Mouse (Mus musculus) midbrain, embryonic 11.5 days (tissue): ENCODE measurements at regions not wholly inside any gene's neighbourhood (a gene's known extent, or its start where the extent isn't known, plus 50 kb on each side); places are given as distances from the start of the nearest gene placed in this dataset.

Source experiments
- ATAC-seq: fragments of 200-750 bp; cut with Nextera tagmentation; 2 replicates; pipeline ENCODE4 v1.8.0; 2017; ENCODE audit warnings: moderate TSS enrichment, moderate library complexity; ENCODE audit not compliant: low FRiP score
- DNase-seq: peaks from one replicate; pipeline ENCODE4 v3.0.0; 2015; ENCODE audit warnings: low spot score; ENCODE audit errors: missing footprints
- H3K27ac ChIP-seq: fragments of 300-500 bp; sonication (generic); 2 replicates; pipeline ENCODE4 v1.5.1; 2014; ENCODE audit warnings: low read depth, low read length
- H3K27me3 ChIP-seq: fragments of 300-500 bp; sonication (generic); 2 replicates; pipeline ENCODE4 v1.6.1; 2014; ENCODE audit warnings: mild to moderate bottlenecking, low read length, moderate library complexity, mixed read lengths; ENCODE audit not compliant: control insufficient read depth, insufficient read depth
- H3K36me3 ChIP-seq: fragments of 300-500 bp; sonication (generic); 2 replicates; pipeline ENCODE4 v1.6.1; 2014; ENCODE audit warnings: mild to moderate bottlenecking, low read length, moderate library complexity, mixed read lengths; ENCODE audit not compliant: control insufficient read depth, insufficient read depth
- H3K4me1 ChIP-seq: fragments of 300-500 bp; sonication (generic); 2 replicates; pipeline ENCODE4 v1.6.1; 2014; ENCODE audit warnings: low read length; ENCODE audit not compliant: control insufficient read depth, insufficient read depth
- H3K4me2 ChIP-seq: fragments of 300-500 bp; sonication (generic); 2 replicates; pipeline ENCODE4 v1.6.1; 2014; ENCODE audit warnings: mild to moderate bottlenecking, moderate library complexity
- H3K4me3 ChIP-seq: fragments of 300-500 bp; sonication (generic); 2 replicates; pipeline ENCODE4 v1.5.1; 2014; ENCODE audit warnings: low read depth, low read length
- H3K9ac ChIP-seq: fragments of 300-500 bp; sonication (generic); 2 replicates; pipeline ENCODE4 v1.6.1; 2014; ENCODE audit warnings: low read length
- H3K9me3 ChIP-seq: fragments of 300-500 bp; sonication (generic); 2 replicates; pipeline ENCODE4 v1.6.1; 2016; ENCODE audit warnings: low read length; ENCODE audit not compliant: control insufficient read depth
- WGBS: fragments of 180-500 bp; shearing (Covaris S2); extraction: QIAGEN DNeasy Blood & Tissue Kit; methylation state at CpG from one replicate; pipeline ENCODE4 v1.1.7; 2014; 5-methylcytosine and 5-hydroxymethylcytosine counted together

GRCm38 (mm10) chr13:7306995-7307394 lies 658.4 kb upstream of the Pfkp start:
- ATAC-seq (no peak), DNase-seq (no peak)
- no peaks in the 10 kb centered on the region for H3K36me3 ChIP-seq
- no peak overlapping the region for H3K9ac ChIP-seq
- no peak overlapping the region for H3K27ac ChIP-seq
- 94% methylated on average over 1 of the region's 1 CpGs for WGBS
- no peak overlapping the region for H3K4me2 ChIP-seq
- H3K4me3 ChIP-seq = no peak overlapping the region
- H3K27me3 ChIP-seq = no peaks in the 10 kb centered on the region
- no peaks in the 10 kb centered on the region for H3K4me1 ChIP-seq
- no peaks in the 10 kb centered on the region for H3K9me3 ChIP-seq

DNA sequence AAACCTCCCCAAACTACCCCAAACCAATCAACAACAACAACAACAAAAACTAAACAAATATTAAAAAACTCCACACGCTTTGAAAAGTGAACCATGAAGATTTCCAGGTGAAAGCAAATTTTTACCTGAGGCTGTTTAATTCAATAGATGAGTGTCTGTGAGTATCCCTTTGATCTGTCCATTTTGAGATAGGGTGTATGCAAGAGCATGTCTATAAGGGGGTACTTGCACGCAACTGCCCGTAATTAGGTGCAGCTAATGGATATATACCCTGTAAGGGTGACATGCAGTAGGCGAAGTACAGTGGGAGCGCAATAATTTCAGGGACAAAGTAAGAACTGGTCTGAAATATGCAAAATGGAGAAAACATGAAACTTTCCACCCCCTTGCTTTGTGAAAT lies 658.8 kb upstream of the Pfkp start:
- Histone ChIP-seq H3K4me1 (no peaks in the 10 kb centered on the region), H3K36me3 (no peaks in the 10 kb centered on the region), H3K27ac (no peak overlapping the region), H3K27me3 (no peaks in the 10 kb centered on the region), H3K4me2 (no peak overlapping the region), H3K4me3 (no peak overlapping the region), H3K9ac (no peak overlapping the region), H3K9me3 (no peaks in the 10 kb centered on the region)
- WGBS = 91% methylated on average over 5 of the region's 5 CpGs
- ATAC-seq (no peak), DNase-seq (no peak)

GRCm38 (mm10) chr13:7313474-7313873 lies 664.9 kb upstream of the Pfkp start:
- ATAC-seq (no peak), DNase-seq (no peak)
- Histone ChIP-seq H3K9ac (no peak overlapping the region), H3K4me2 (no peak overlapping the region), H3K4me1 (no peaks in the 10 kb centered on the region), H3K27me3 (no peaks in the 10 kb centered on the region), H3K9me3 (no peaks in the 10 kb centered on the region), H3K36me3 (no peaks in the 10 kb centered on the region), H3K27ac (no peak overlapping the region), H3K4me3 (no peak overlapping the region)
- 85% methylated on average over 1 of the region's 1 CpGs for WGBS

DNA sequence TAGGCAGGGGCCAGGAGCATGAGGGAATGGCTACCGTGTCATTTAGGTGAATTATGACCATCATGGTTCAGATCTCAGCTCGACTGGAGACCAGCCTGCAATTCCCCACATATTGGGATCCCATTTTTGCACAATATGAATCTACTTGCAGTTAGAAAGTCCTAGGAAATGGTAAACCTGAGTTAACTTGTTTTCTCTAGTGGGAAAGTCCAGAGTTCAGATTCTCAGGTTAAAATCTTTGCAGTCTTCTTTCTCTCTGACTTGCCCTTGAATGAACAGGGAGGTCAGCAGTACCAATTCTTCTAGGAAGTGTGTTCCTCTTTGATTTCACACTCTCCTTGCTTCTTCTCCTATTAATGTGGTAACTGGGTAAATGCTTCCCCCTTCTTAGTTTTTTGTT lies 681.6 kb upstream of the Pfkp start:
- no peak for ATAC-seq
- no peaks in the 10 kb centered on the region for H3K27me3 ChIP-seq
- no peak overlapping the region for H3K9ac ChIP-seq
- H3K4me3 ChIP-seq = no peak overlapping the region
- no peaks in the 10 kb centered on the region for H3K9me3 ChIP-seq
- DNase-seq = no peak
- H3K4me2 ChIP-seq = no peak overlapping the region
- no peak overlapping the region for H3K27ac ChIP-seq
- H3K4me1 ChIP-seq = no peaks in the 10 kb centered on the region
- whole genome bisulfite sequencing = 66% methylated on average over 2 of the region's 2 CpGs
- no peaks in the 10 kb centered on the region for H3K36me3 ChIP-seq

DNA sequence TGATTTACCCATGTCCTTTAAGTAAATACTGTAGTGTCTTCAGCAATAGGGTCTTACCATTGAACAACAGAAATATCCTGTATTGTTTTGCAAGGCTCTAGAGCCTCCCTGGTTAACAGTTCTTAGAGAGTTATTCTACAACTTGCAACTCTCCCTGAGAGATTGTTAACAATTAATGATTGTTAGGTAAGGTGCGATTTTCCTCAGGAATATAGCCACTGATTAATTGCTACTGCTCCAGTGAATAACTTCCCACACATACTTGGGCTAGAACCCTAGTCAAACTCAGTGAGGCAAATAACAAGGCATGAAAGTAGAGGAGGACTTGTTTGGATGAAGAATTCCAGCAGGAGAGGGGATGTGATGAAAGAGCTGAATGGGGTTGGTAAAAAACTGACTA lies 697.2 kb upstream of the Pfkp start:
- H3K27me3 ChIP-seq = no peaks in the 10 kb centered on the region
- DNase-seq (no peak), ATAC-seq (no peak)
- H3K36me3 ChIP-seq = no peaks in the 10 kb centered on the region
- no peaks in the 10 kb centered on the region for H3K9me3 ChIP-seq
- no peaks in the 10 kb centered on the region for H3K4me1 ChIP-seq
- no peak overlapping the region for H3K9ac ChIP-seq
- H3K4me3 ChIP-seq = no peak overlapping the region
- WGBS = 91% methylated on average over 1 of the region's 1 CpGs
- H3K27ac ChIP-seq = no peak overlapping the region
- no peak overlapping the region for H3K4me2 ChIP-seq

- no peaks in the 10 kb centered on the region for H3K4me1 ChIP-seq
- no peak overlapping the region for H3K27ac ChIP-seq
- DNase-seq = no peak
- ATAC-seq = no peak
- no peak overlapping the region for H3K4me3 ChIP-seq
- H3K9ac ChIP-seq = no peak overlapping the region
- no peaks in the 10 kb centered on the region for H3K36me3 ChIP-seq
- no peaks in the 10 kb centered on the region for H3K27me3 ChIP-seq
- H3K4me2 ChIP-seq = no peak overlapping the region
- H3K9me3 ChIP-seq = no peaks in the 10 kb centered on the region
Observed at GRCm38 (mm10) chr13:7348431-7348830, 699.9 kb upstream of the Pfkp start.

DNA sequence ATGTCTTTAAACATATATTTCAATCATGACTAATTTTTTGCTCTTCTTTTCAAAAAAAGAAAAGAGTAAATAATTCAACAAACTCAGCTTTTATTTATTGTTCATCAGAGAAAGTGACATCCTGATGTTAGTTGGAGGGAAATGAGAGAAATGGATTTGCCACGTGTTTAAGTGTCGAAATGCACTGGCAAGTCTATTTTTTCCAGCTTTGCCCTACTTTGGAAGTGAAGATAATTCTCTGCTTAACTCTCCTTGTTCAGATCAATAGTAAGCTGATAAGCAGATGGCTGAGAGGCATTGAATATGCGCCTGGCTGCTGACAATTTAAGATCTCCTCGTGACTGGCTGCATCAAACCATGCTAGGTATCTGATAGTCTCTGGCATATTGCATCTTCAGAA lies 704.4 kb upstream of the Pfkp start:
- H3K4me2 ChIP-seq = no peak overlapping the region
- ATAC-seq (no peak), DNase-seq (no peak)
- H3K27ac ChIP-seq = no peak overlapping the region
- H3K4me3 ChIP-seq = no peak overlapping the region
- 72% methylated on average over 4 of the region's 4 CpGs for WGBS
- no peaks in the 10 kb centered on the region for H3K9me3 ChIP-seq
- H3K27me3 ChIP-seq = no peaks in the 10 kb centered on the region
- H3K9ac ChIP-seq = no peak overlapping the region
- no peaks in the 10 kb centered on the region for H3K36me3 ChIP-seq
- H3K4me1 ChIP-seq = no peaks in the 10 kb centered on the region

GRCm38 (mm10) chr13:7357071-7357470 lies 708.5 kb upstream of the Pfkp start:
- Histone ChIP-seq H3K9me3 (no peaks in the 10 kb centered on the region), H3K4me1 (no peaks in the 10 kb centered on the region), H3K36me3 (no peaks in the 10 kb centered on the region), H3K9ac (no peak overlapping the region), H3K27me3 (no peaks in the 10 kb centered on the region), H3K27ac (no peak overlapping the region), H3K4me2 (no peak overlapping the region), H3K4me3 (no peak overlapping the region)
- 79% methylated on average over 3 of the region's 3 CpGs for WGBS
- no peak for DNase-seq
- no peak; the same call in 1 of the 2 replicates for ATAC-seq

DNA sequence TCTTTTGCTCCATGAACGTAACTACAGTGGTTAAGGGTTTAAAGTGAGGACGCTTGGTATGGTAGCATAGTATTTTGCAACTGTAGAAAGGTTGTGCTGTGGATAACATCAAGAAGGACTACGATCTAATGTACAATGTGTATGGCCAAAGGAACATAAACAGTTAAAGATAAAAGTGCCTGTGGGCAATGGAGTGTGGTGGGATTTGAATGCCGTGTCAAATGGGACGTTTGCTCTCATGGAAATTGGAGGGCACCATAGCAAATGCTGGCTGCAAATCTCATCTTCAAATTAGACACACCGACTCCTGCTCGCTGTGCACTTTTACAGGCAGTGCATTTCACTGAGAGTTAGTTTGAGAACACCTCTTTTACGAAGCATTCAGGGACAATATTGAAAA lies 725.0 kb upstream of the Pfkp start:
- no peaks in the 10 kb centered on the region for H3K27me3 ChIP-seq
- DNase-seq (no peak), ATAC-seq (peak; percentile 44; the same call in 1 of the 2 replicates)
- 54% methylated on average over 8 of the region's 8 CpGs for WGBS
- no peak overlapping the region for H3K4me2 ChIP-seq
- no peaks in the 10 kb centered on the region for H3K36me3 ChIP-seq
- H3K9me3 ChIP-seq = no peaks in the 10 kb centered on the region
- H3K27ac ChIP-seq = no peak overlapping the region
- no peak overlapping the region for H3K4me3 ChIP-seq
- no peaks in the 10 kb centered on the region for H3K4me1 ChIP-seq
- H3K9ac ChIP-seq = no peak overlapping the region

DNA sequence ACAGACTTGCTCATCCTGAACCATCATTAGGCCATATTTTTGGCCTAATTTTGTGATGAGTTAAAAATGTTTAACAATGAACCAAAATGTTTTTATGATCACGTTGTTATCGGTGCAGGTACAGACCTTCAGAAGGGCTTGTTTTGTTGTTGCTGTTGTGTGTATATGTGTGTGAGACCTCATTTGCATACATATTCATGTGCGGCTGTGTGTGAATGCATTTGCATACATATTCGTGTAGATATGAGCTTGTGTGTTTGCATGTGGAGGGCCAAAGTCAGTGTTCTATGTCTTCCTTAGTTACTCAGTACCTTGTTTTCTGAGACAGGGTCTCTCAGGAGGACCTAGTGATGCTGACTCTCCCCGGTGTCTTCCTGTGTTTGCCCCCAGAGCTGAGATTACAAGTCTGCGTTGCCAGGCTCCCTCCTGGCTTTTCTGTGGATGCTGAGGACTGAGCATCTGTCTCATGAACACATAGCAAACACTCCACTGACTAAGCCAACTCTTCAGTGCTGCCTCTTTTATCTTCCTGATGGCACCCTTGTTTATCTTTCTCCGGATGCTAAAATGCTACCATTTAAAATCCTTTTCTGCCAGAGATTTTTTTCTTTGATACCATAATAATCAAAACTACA lies 726.5 kb upstream of the Pfkp start:
- Histone ChIP-seq H3K9ac (no peak overlapping the region), H3K27ac (no peak overlapping the region), H3K27me3 (no peaks in the 10 kb centered on the region), H3K4me1 (no peaks in the 10 kb centered on the region), H3K4me2 (no peak overlapping the region), H3K9me3 (no peaks in the 10 kb centered on the region), H3K4me3 (no peak overlapping the region), H3K36me3 (no peaks in the 10 kb centered on the region)
- 79% methylated on average over 7 of the region's 7 CpGs for WGBS
- ATAC-seq (peak; percentile 54), DNase-seq (no peak)
